Mouse (Mus musculus) induced T-regulatory cell, adult 2 months (primary cell): ENCODE data around the gene Tceanc.

Experiments used
- DNase-seq: peaks from one replicate; pipeline ENCODE4 v3.0.0-alpha.2; 2012; ENCODE audit warnings: low read depth

Tceanc gene

DNA sequence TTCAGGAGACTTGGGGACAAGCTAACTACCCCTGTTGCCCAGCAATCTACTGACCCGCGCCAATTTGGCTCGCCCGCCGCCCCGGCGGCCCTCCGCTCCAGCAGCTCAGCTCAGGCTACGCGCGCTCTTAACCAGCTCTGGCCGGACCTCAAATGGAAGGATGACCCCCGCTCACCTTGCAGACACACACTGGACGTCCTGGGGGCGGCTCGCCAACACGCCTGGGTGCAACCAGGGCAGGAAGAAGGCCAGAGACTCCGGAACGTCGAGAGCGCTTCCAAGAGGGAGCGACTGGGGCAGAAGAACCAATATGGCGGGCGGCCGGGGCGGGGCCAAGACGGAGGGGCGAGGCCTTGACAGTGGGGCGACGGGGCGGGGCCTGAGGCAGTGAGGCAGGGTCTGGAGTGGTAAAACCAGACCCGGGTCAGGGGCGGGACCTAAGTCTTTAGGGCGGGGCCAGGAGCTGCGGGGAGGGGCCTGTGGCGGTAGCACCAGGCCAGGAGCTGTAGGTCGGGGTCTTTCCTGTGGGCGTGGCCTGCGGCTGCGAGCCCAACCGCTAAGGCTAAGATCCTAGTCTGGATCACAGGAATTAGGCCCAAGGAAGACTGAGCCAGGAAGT is 38.9 kb downstream of the Tceanc start, which contains the start of gene Rab9:
Gene Rab9, minus strand, starts transcription at position 503 of the 619 bp plus-strand sequence.
- DNase-seq, result peak; percentile 91

DNA sequence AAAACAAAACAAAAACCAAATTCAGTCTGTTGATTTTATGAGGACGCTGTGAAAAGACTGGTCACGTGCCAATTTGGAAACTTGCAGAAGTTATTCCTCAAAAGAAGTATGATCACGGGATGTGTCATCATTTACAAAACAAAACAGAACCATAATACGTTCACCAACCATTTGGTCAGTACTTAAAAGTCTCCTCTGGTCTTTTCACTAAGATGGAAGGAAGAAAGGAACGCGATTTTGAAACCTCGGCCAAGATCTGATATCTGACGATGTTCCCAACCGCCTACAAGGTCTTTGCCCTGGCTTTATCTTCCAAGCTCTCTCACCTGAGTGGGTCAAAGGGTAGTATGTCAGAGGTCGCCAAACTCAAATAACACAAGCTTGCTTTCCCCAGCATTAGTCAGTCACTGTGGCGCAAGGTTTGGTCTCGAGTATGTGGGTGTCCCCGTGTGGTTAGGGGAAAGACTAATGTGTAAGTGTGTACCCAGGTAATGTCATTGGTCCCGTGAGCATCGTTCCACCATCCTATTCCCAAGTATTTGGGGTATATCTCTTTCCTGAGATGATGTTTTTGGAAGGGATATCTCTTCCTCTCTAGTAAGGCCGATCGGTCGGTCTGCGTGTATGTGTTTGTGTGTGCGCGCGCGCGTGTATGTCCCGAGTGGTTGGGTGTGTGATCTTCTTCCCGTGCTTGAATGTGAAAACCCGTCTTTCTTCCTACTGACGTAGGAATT is 39.6 kb downstream of the Tceanc start:
- peak; percentile 55 for DNase-seq

GRCm38 (mm10) chrX:166477393-166477792 is 41.0 kb downstream of the Tceanc start:
- no peak for DNase-seq

DNA sequence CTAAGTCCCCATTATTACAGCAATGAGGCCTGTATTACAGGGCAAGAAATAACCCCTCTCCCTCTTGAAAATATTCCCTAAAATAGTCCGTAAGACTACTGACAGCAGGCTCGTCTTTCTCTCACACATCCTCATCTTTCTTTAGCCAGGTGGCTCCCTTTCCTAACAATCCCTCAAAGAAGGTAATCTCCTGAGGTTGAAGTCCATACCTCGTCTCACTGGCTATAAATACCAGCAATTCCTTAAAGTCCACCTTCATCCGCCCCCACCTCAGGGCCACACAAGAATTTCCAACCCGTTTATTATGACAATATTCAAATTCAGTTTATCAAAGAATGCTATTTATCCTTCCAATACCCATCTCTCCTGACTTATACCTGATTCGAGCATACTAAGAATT is 45.8 kb downstream of the Tceanc start:
- DNase-seq, result no peak

DNA sequence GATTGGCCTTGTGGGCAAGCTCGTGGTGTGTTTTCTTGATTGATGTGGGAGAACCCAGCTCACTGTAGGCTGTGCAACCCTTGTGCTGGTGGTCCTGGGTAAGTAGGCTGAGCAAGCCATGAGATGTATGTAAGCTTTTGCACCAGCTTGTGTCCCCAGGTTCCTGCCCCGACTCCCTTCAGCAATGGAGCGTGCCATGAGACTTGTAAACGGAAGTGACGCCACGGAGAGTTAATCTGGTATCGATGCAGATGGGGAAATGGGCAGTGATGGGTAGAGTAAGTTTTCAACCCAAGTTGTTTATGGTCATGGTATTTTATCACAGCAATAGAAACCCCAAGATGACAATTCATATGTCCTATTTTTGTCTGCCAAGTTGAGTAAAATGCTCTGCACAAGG is 50.0 kb downstream of the Tceanc start:
- DNase-seq, result no peak

- no peak for DNase-seq
Measured at GRCm38 (mm10) chrX:166455525-166455924, 62.8 kb downstream of the Tceanc start.

DNA sequence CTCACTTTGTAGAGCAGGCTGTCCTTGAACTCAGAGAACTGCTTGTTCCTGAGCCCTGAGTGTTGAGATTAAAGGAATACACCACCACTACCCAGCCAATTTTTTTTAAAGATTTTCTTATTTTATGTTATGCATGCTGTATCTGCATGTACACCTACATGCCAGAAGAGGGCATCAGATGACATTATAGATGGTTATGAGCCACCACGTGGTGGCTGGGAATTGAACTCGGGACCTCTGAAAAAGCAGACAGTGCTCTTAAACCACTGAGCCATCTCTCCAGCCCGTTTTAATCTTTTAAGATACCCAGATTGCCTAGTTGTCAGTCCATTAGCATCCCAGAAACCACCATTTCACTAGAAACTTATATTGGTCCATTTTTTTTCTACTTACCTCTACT is 64.0 kb downstream of the Tceanc start:
- DNase-seq, result no peak

GRCm38 (mm10) chrX:166453532-166453931 is 64.8 kb downstream of the Tceanc start:
- no peak for DNase-seq
